Mouse (Mus musculus): Measurements from ENCODE around the gene Hk1. TPM values are rescaled to one million over a fixed set of nuclear protein-coding genes. Genes with fewer than 3 reads are reported as not detected.
A peak's percentile ranks its signal among the peaks of the same experiment; 100 is the strongest.

The Hk1 gene
- polyA plus RNA-seq (2015; fragmentation: Nextera tagmentation; extraction: Ambion mirVana), result 96.0 and 103 TPM in 2 replicates

DNA sequence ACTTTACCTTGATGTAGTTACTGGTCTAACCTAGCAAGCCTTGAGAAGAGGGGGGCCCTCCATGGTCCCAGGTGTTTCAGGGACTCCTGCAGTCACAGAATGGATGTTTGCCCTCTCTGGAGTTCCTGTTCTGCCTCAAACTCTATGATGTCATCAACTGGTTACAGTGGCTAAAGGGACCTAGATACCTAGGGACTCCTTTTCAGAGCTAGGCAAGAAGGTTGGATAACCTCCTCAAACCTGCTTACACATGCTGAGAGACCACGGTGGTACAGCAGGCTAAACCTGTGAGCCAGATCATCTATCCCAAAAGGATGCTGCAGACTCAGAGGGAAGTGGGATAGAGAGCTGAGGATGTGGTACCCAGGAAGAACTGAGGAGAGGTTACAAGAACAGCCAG lies at the start of gene Hk1:
TSS of gene Hk1 (minus strand) at position 101 of the 400 bp plus-strand sequence.
- H3K9me3 ChIP-seq, result no peaks in the 10 kb centered on the region
- H3K27me3 ChIP-seq, result no peaks in the 10 kb centered on the region
- H3K4me3 ChIP-seq, result no peak within 1 kb of the TSS
- no peak within 1 kb of the TSS for H3K4me2 ChIP-seq
- no peaks in the 10 kb centered on the region for H3K4me1 ChIP-seq (replicated peaks)
- H3K9ac ChIP-seq, result no peak within 1 kb of the TSS
- no peak for ATAC-seq (ENCODE audit: low read depth)
- WGBS, result 73% methylated on average over 1 of the region's 1 CpGs
- H3K36me3 ChIP-seq, result no peaks in the 10 kb centered on the region
- no peak within 1 kb of the TSS for H3K27ac ChIP-seq (replicated peaks)

GRCm38 (mm10) chr10:62425081-62425871 lies 45.6 kb upstream of the Hk1 start:
- Histone ChIP-seq H3K36me3 (peaks cover 27% of the 10 kb centered on the region), H3K4me2 (no peak overlapping the region), H3K9ac (no peak overlapping the region), H3K4me3 (no peak overlapping the region), H3K27ac (replicated peaks) (no peak overlapping the region), H3K27me3 (no peaks in the 10 kb centered on the region), H3K4me1 (replicated peaks) (no peaks in the 10 kb centered on the region), H3K9me3 (no peaks in the 10 kb centered on the region)
- WGBS, result 55% methylated on average over 9 of the region's 9 CpGs
- ATAC-seq (ENCODE audit: low read depth), result peak; percentile 23; the same call in 1 of the 2 replicates

DNA sequence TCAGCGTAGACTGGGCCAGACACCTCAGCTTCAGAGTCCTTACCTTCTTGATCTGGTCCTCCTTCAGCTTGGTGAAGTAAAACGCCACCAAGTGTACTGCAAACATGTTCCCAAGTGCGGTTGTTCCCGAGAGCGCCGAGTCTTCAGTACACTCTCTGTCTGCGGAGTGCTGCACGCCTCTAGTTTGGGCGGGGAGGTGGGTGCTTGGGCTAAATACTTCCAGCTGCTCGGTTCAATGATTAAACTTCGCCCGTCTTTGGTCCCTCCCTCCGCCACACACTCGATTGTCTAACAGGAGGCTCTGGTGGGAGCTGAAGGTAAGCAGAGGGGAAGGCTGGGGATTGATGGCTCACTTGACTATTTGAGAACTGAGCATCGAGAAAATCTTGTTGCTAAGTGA lies 42.5 kb upstream of the Hk1 start, which contains the start of gene Hkdc1:
TSS of gene Hkdc1 (minus strand) at position 237 of the 400 bp plus-strand sequence.
- H3K4me3 ChIP-seq, result no peak within 1 kb of the TSS
- WGBS, result 38% methylated on average over 15 of the region's 15 CpGs
- no peaks in the 10 kb centered on the region for H3K4me1 ChIP-seq (replicated peaks)
- no peak within 1 kb of the TSS for H3K4me2 ChIP-seq
- no peaks in the 10 kb centered on the region for H3K27me3 ChIP-seq
- H3K27ac ChIP-seq (replicated peaks), result no peak within 1 kb of the TSS
- H3K9ac ChIP-seq, result no peak within 1 kb of the TSS
- no peaks in the 10 kb centered on the region for H3K9me3 ChIP-seq
- H3K36me3 ChIP-seq, result no peaks in the 10 kb centered on the region
- no peak for ATAC-seq (ENCODE audit: low read depth)

- no peak for ATAC-seq (ENCODE audit: low read depth)
- Histone ChIP-seq H3K9me3 (no peaks in the 10 kb centered on the region), H3K27me3 (no peaks in the 10 kb centered on the region), H3K4me3 (no peak overlapping the region), H3K27ac (replicated peaks) (no peak overlapping the region), H3K36me3 (no peaks in the 10 kb centered on the region), H3K9ac (no peak overlapping the region), H3K4me2 (no peak overlapping the region), H3K4me1 (replicated peaks) (no peaks in the 10 kb centered on the region)
- WGBS, result 80% methylated on average over 3 of the region's 3 CpGs
These were observed 41.4 kb upstream of the Hk1 start for GRCm38 (mm10) chr10:62421127-62421526.

DNA sequence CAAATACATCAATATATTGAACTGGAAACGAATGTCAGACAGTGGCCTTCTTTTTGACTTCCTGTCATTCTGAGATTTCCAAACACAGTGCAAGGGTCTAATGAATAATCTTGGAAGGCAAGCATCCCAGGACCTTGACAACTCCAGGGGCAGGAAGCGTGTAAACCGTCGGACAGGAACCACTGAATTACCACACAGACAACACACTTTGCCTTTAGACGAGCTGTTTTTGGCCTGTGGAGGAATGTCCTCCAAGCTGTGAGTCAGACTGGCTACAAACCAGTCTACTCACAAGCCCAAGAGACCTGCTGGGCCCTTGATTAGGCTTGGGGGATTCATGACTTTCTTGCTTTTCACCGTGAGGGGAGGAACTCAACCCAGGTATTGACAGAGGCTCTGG lies 40.7 kb upstream of the Hk1 start:
- no peak overlapping the region for H3K27ac ChIP-seq (replicated peaks)
- 70% methylated on average over 6 of the region's 6 CpGs for WGBS
- H3K4me2 ChIP-seq, result no peak overlapping the region

DNA sequence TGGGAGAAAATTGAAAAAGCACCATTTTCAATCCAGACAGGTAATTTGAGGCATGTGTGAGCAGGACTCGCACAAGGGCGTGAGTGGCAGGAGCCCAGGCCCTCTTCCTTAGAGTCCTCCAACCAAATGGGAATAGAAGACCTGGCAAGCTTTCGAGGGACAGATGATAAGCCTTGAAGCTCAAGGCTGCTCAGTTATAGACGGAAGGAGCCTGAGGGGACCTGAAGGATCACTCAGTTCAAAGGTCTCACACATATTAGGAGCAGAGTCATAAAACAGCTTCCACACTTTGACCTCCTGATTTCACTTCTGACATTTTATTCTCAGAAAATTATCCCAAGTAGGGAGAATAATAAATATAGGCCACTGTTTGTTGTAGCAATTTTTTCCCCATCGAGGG lies 39.7 kb upstream of the Hk1 start:
- no peaks in the 10 kb centered on the region for H3K27me3 ChIP-seq
- H3K27ac ChIP-seq (replicated peaks), result no peak overlapping the region
- H3K36me3 ChIP-seq, result no peaks in the 10 kb centered on the region
- H3K9ac ChIP-seq, result no peak overlapping the region
- H3K4me3 ChIP-seq, result no peak overlapping the region
- ATAC-seq (ENCODE audit: low read depth), result no peak
- WGBS, result 84% methylated on average over 5 of the region's 5 CpGs
- H3K4me2 ChIP-seq, result no peak overlapping the region
- no peaks in the 10 kb centered on the region for H3K4me1 ChIP-seq (replicated peaks)
- no peaks in the 10 kb centered on the region for H3K9me3 ChIP-seq

More for the DNA sequence above, 40.7 kb upstream of the Hk1 start:
- Histone ChIP-seq H3K9ac (no peak overlapping the region), H3K9me3 (no peaks in the 10 kb centered on the region), H3K27me3 (no peaks in the 10 kb centered on the region), H3K36me3 (no peaks in the 10 kb centered on the region), H3K4me3 (no peak overlapping the region), H3K4me1 (replicated peaks) (no peaks in the 10 kb centered on the region)
- no peak for ATAC-seq (ENCODE audit: low read depth)

DNA sequence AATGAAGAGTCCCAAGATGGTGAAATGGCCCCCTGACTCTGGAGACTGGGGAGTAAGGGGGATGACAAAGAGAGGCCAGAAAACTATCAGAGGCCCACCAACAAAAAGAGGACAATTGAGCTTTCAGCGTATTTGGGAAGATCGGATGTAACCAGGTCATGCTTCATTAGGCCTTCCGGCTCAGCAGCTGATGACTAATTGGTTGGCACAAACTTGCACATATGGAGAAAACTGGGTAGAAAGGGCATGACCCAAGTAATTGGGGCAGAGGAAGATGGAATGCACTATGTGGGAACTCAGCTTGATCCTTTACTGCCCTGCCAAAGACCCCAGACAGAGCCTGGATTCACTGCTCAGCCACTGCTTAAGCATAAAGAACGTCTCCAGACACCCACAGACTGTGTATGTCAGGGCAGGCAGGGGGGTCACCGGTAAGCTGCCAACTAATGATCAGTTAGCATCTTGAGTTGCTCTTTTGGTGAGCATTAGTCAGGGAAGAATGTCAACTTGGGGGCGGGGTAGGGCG lies 39.2 kb upstream of the Hk1 start:
- H3K36me3 ChIP-seq, result no peaks in the 10 kb centered on the region
- WGBS, result 41% methylated on average over 7 of the region's 7 CpGs
- H3K4me1 ChIP-seq (replicated peaks), result no peaks in the 10 kb centered on the region
- no peaks in the 10 kb centered on the region for H3K9me3 ChIP-seq
- no peak overlapping the region for H3K4me2 ChIP-seq
- H3K9ac ChIP-seq, result no peak overlapping the region
- no peak overlapping the region for H3K4me3 ChIP-seq
- ATAC-seq (ENCODE audit: low read depth), result no peak
- H3K27ac ChIP-seq (replicated peaks), result no peak overlapping the region
- H3K27me3 ChIP-seq, result no peaks in the 10 kb centered on the region

- ATAC-seq (ENCODE audit: low read depth), result no peak
- Histone ChIP-seq H3K4me2 (no peak overlapping the region), H3K27ac (replicated peaks) (no peak overlapping the region), H3K9me3 (no peaks in the 10 kb centered on the region), H3K27me3 (no peaks in the 10 kb centered on the region), H3K9ac (no peak overlapping the region), H3K4me3 (no peak overlapping the region), H3K4me1 (replicated peaks) (no peaks in the 10 kb centered on the region), H3K36me3 (no peaks in the 10 kb centered on the region)
- 61% methylated on average over 4 of the region's 4 CpGs for WGBS
These were observed 33.9 kb upstream of the Hk1 start for GRCm38 (mm10) chr10:62413606-62413982.

- no peak overlapping the region for H3K4me3 ChIP-seq
- no peaks in the 10 kb centered on the region for H3K4me1 ChIP-seq (replicated peaks)
- no peak overlapping the region for H3K27ac ChIP-seq (replicated peaks)
- 40% methylated on average over 8 of the region's 8 CpGs for WGBS
- ATAC-seq (ENCODE audit: low read depth), result no peak
- H3K9ac ChIP-seq, result no peak overlapping the region
- H3K27me3 ChIP-seq, result no peaks in the 10 kb centered on the region
- H3K36me3 ChIP-seq, result no peaks in the 10 kb centered on the region
- no peaks in the 10 kb centered on the region for H3K9me3 ChIP-seq
- H3K4me2 ChIP-seq, result no peak overlapping the region
These were observed 33.3 kb upstream of the Hk1 start for GRCm38 (mm10) chr10:62412906-62413605.

DNA sequence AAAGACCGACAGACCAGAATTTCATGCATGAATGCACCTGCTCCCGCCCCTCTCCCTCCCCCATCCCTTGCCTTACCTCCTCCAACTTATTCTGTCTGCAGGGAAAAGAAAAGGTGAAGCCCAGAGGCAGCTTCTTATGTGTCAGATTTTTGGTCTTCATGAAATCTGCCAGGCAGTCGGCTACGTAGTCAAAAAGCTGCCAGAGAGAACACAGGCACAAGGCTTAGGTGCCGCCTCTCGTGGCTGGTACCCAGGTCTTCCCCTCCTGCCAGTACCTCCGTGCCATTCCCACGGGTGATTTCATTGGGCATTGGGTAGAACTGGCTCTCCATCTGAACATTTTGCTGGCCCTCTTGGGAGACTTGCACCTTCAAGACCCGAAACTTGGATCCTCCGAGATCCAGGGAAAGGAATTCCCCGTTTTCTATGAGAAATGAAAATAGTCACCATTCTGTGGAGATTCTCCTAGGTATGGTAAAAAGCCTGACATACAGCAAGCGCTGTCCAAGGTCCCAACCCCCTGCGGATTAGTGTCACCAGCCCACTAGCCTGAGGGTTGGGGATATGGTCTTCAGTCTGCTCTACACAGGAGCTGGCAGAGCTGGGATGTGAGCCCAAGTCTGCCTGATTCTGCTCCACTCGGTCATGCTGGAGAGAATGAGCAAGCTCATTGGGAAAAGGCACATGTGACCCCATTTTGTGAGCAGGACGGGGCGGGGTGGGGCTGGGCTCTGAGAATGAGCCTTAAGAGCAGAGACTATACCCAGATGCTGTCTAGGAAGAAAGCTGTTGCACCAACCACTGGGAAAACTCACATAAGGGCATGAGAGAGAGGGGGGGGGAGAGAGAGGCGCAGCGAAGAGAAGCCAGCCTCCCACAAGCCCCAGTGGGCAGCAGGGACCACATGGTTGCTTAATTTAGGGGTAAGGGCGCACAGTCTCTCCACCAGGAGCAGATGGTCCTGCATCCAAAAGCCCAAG lies 32.0 kb upstream of the Hk1 start:
- Histone ChIP-seq H3K9me3 (no peaks in the 10 kb centered on the region), H3K4me3 (no peak overlapping the region), H3K4me2 (no peak overlapping the region), H3K27me3 (no peaks in the 10 kb centered on the region), H3K4me1 (replicated peaks) (no peaks in the 10 kb centered on the region), H3K27ac (replicated peaks) (no peak overlapping the region), H3K9ac (no peak overlapping the region), H3K36me3 (no peaks in the 10 kb centered on the region)
- ATAC-seq (ENCODE audit: low read depth), result no peak
- 73% methylated on average over 19 of the region's 19 CpGs for WGBS

DNA sequence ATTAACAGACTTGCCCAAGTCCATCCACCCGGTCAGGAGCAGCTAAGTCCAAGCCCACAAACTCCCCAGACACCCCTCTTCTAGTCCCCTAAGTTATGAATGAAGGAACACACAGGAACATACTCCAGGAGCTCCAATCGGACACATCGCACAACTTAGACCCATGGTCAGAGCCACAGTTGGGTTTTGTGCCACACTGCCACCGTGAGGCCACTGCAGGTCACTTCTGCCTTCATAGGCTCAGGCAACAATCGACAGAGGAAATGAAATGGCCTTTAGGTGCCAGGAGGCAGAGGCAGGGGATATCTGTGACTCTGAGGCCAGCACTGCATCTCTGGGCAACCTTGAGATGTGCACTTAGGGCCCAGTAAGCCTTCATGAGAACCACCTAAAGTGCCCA lies 31.2 kb upstream of the Hk1 start:
- Histone ChIP-seq H3K9me3 (no peaks in the 10 kb centered on the region), H3K27me3 (no peaks in the 10 kb centered on the region), H3K4me3 (no peak overlapping the region), H3K36me3 (no peaks in the 10 kb centered on the region), H3K4me1 (replicated peaks) (no peaks in the 10 kb centered on the region), H3K9ac (no peak overlapping the region), H3K4me2 (no peak overlapping the region), H3K27ac (replicated peaks) (no peak overlapping the region)
- WGBS, result 10% methylated on average over 5 of the region's 5 CpGs
- peak; percentile 59; the same call in 1 of the 2 replicates for ATAC-seq (ENCODE audit: low read depth)
